Mouse (Mus musculus) CH12.LX (cell line): ENCODE data around the gene 1700030K09Rik.

ENCODE experiments used
- BHLHE40 ChIP-seq: IDR thresholded peaks from 2 replicates; pipeline ENCODE4 v1.6.1; 2011; ENCODE audit warnings: mild to moderate bottlenecking, low read depth, low read length, improper control_type of control experiment
- CHD1 ChIP-seq: IDR thresholded peaks from 2 replicates; pipeline ENCODE4 v1.6.1; 2012; ENCODE audit warnings: low read depth, low read length, improper control_type of control experiment, inconsistent platforms
- CTCF ChIP-seq, 2 experiments: IDR thresholded peaks in 1 of 2; conservative IDR thresholded peaks in 1 of 2; 2 replicates each; pipeline ENCODE4 v1.5.1; 2011 to 2012; ENCODE audit warnings: low read depth in 2 of 2, low read length in 2 of 2, improper control_type of control experiment in 1 of 2, inconsistent platforms in 1 of 2, mild to moderate bottlenecking in 1 of 2, moderate library complexity in 1 of 2
- EP300 ChIP-seq: IDR thresholded peaks from 2 replicates; pipeline ENCODE4 v1.6.1; 2011; ENCODE audit warnings: low read length, improper control_type of control experiment
- HCFC1 ChIP-seq: IDR thresholded peaks from 2 replicates; pipeline ENCODE4 v1.6.1; 2012; ENCODE audit warnings: low read depth, mild to moderate bottlenecking, inconsistent platforms, low read length, improper control_type of control experiment
- JUND ChIP-seq: conservative IDR thresholded peaks from 2 replicates; pipeline ENCODE4 v1.6.1; 2011; ENCODE audit warnings: low read depth, low read length, improper control_type of control experiment
- NELFE ChIP-seq: IDR thresholded peaks from 2 replicates; pipeline ENCODE4 v1.6.1; 2011; ENCODE audit warnings: low read depth, low read length, improper control_type of control experiment
- POLR2A ChIP-seq: IDR thresholded peaks from 2 replicates; pipeline ENCODE4 v1.6.1; 2011; ENCODE audit warnings: low read depth, mild to moderate bottlenecking, improper control_type of control experiment, low read length
- TBP ChIP-seq: conservative IDR thresholded peaks from 2 replicates; pipeline ENCODE4 v1.6.1; 2011; ENCODE audit warnings: low read depth, low read length, improper control_type of control experiment
- TCF12 ChIP-seq: IDR thresholded peaks from 2 replicates; pipeline ENCODE4 v1.6.1; 2014; ENCODE audit warnings: low read depth, mild to moderate bottlenecking, inconsistent platforms, low read length, improper control_type of control experiment
- ZKSCAN1 ChIP-seq: IDR thresholded peaks from 2 replicates; pipeline ENCODE4 v1.6.1; 2012; ENCODE audit warnings: low read depth, inconsistent platforms, low read length, improper control_type of control experiment, borderline replicate concordance
- ZNF384 ChIP-seq: IDR thresholded peaks from 2 replicates; pipeline ENCODE4 v1.6.1; 2012; ENCODE audit warnings: low read depth, low read length, improper control_type of control experiment, inconsistent platforms

GRCm38 (mm10) chr8:72500521-72500931 lies 56.8 kb downstream of the 1700030K09Rik start:
- TF ChIP-seq BHLHE40 (no peak), HCFC1 (no peak), NELFE (no peak), EP300 (no peak), CTCF (conservative IDR thresholded peaks at IDR 0.05 in 1 of 2, IDR thresholded peaks at IDR 0.05 in 1 of 2; ENCODE audit: low read depth in 2 of 2, low read length in 2 of 2) (no peak), TBP (no peak), CHD1 (no peak), ZNF384 (no peak), ZKSCAN1 (no peak), POLR2A (no peak), TCF12 (no peak), JUND (no peak)
